1 mouse cellular context compared by ENCODE assay signal in genomic region chr8:105263244-105263912, GRCm38 (mm10).
TF ChIP-seq lines count a peak whose summit lies in the region.

No protein-coding gene starts in this region.

TF ChIP-seq in CH12.LX, 34 proteins besides CTCF, POLR2A, EP300 and RAD21:
- TF ChIP-seq ZNF384 (IDR thresholded peaks at IDR 0.05; ENCODE audit: low read depth, low read length) = peak; percentile 47
- no peak for TF ChIP-seq TCF12 (IDR thresholded peaks at IDR 0.05; ENCODE audit: low read depth, low read length)
